Mouse (Mus musculus) midbrain, embryonic 10.5 days (tissue): ENCODE data around the gene Pcsk5. TPM values are rescaled to one million over a fixed set of nuclear protein-coding genes. Genes with fewer than 3 reads are reported as not detected.

Experiments
- DNase-seq: peaks from one replicate; pipeline ENCODE4 v3.0.0-alpha.2; 2017; ENCODE audit warnings: low spot score
- H3K27ac ChIP-seq: fragments of 300-500 bp; sonication (generic); replicated peaks from 2 replicates; pipeline ENCODE4 v1.5.1; 2016; ENCODE audit warnings: mild to moderate bottlenecking
- H3K27me3 ChIP-seq: fragments of 300-500 bp; sonication (generic); 2 replicates; pipeline ENCODE4 v1.6.1; 2016; ENCODE audit warnings: low read depth, mild to moderate bottlenecking; ENCODE audit not compliant: poor library complexity, severe bottlenecking
- H3K36me3 ChIP-seq: fragments of 300-500 bp; sonication (generic); 2 replicates; pipeline ENCODE4 v1.6.1; 2016; ENCODE audit warnings: mild to moderate bottlenecking, moderate library complexity
- H3K4me1 ChIP-seq: fragments of 300-500 bp; sonication (generic); 2 replicates; pipeline ENCODE4 v1.6.1; 2016
- H3K4me3 ChIP-seq: fragments of 300-500 bp; sonication (generic); 2 replicates; pipeline ENCODE4 v1.5.1; 2016; ENCODE audit warnings: mild to moderate bottlenecking, moderate library complexity
- H3K9me3 ChIP-seq: fragments of 300-500 bp; sonication (generic); replicated peaks from 2 replicates; pipeline ENCODE4 v1.6.1; 2016; ENCODE audit warnings: mild to moderate bottlenecking
- WGBS: fragments of 180-500 bp; shearing (Covaris S2); methylation state at CpG from one replicate; pipeline ENCODE4 v1.1.7; 2016; 5-methylcytosine and 5-hydroxymethylcytosine counted together
- polyA plus RNA-seq: library from polyadenylated mRNA; unstranded; fragments of >200 nt; fragmentation: Nextera tagmentation; extraction: Ambion mirVana; gene quantifications from 2 replicates; pipeline ENCODE4 v1.2.1, GENCODE M21; 2016

Pcsk5 gene
- polyA plus RNA-seq, 1 experiment from 2014 or later = 6.6 TPM

GRCm38 (mm10) chr19:17410465-17411065 lies 426.9 kb downstream of the Pcsk5 start:
- Histone ChIP-seq H3K4me3 (no peak overlapping the region), H3K27ac (no peak overlapping the region), H3K9me3 (peaks cover 9% of the 10 kb centered on the region), H3K4me1 (no peaks in the 10 kb centered on the region), H3K36me3 (no peaks in the 10 kb centered on the region), H3K27me3 (no peaks in the 10 kb centered on the region)
- no peak for DNase-seq
- 87% methylated on average over 5 of the region's 5 CpGs for WGBS

GRCm38 (mm10) chr19:17409351-17409750 lies 428.1 kb downstream of the Pcsk5 start:
- no peak overlapping the region for H3K27ac ChIP-seq
- peaks cover 9% of the 10 kb centered on the region for H3K9me3 ChIP-seq
- DNase-seq = no peak
- no peak overlapping the region for H3K4me3 ChIP-seq
- H3K36me3 ChIP-seq = no peaks in the 10 kb centered on the region
- no peaks in the 10 kb centered on the region for H3K27me3 ChIP-seq
- WGBS = 78% methylated on average over 3 of the region's 3 CpGs
- H3K4me1 ChIP-seq = no peaks in the 10 kb centered on the region

DNA sequence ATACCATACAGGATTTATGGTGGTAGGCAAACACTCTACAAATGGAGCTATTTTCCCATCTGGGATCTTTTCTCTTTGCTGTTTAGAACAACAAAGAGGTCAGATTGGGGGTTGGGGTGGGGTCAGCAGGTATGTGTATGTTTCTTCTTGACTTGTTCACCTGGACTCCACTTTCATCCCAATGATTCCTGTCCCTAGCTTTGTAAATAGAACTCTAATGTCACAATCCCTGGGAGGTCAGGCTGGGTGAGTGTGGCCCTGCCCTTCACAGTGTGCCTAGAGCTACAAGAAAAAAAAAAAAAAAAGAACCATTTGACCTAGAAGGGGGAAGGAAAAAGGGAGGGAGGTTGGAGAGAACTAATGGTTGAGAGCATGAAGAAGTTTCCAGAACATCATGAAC lies 428.8 kb downstream of the Pcsk5 start:
- Histone ChIP-seq H3K4me3 (no peak overlapping the region), H3K36me3 (no peaks in the 10 kb centered on the region), H3K4me1 (no peaks in the 10 kb centered on the region), H3K9me3 (peaks cover 9% of the 10 kb centered on the region), H3K27me3 (no peaks in the 10 kb centered on the region), H3K27ac (no peak overlapping the region)
- no peak for DNase-seq

- 94% methylated on average over 5 of the region's 5 CpGs for WGBS
- Histone ChIP-seq H3K9me3 (peaks cover 9% of the 10 kb centered on the region), H3K27me3 (no peaks in the 10 kb centered on the region), H3K4me1 (no peaks in the 10 kb centered on the region), H3K27ac (no peak overlapping the region), H3K36me3 (no peaks in the 10 kb centered on the region), H3K4me3 (no peak overlapping the region)
- no peak for DNase-seq
Observed at GRCm38 (mm10) chr19:17406823-17407222, 430.6 kb downstream of the Pcsk5 start.

DNA sequence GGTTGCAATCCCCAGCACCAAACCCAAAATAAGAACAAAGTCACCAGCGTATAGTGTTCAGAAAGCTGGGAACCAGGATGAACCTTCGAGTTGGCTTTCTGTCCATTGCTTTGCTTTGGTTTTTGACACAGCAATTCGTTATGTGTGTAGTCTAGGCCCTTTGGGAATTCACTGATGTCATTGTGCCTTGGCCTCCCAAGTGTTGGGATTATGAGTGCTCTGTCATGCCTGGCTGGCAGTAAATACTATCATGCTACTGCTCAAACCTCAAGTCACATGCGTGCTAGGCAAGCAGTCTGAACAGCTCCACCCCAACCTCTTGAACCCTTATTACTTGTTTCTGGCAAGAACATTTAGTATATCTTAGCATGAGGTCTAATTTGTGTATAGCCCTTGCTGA lies 434.3 kb downstream of the Pcsk5 start:
- WGBS = 86% methylated on average over 4 of the region's 4 CpGs

GRCm38 (mm10) chr19:17400571-17400970 lies 436.9 kb downstream of the Pcsk5 start:
- H3K9me3 ChIP-seq = no peaks in the 10 kb centered on the region
- H3K27me3 ChIP-seq = no peaks in the 10 kb centered on the region
- 89% methylated on average over 4 of the region's 4 CpGs for WGBS
- no peak for DNase-seq
- H3K4me3 ChIP-seq = no peak overlapping the region
- H3K27ac ChIP-seq = no peak overlapping the region
- H3K4me1 ChIP-seq = no peaks in the 10 kb centered on the region
- H3K36me3 ChIP-seq = peaks cover 42% of the 10 kb centered on the region

More for the DNA sequence above, 434.3 kb downstream of the Pcsk5 start:
- Histone ChIP-seq H3K27me3 (no peaks in the 10 kb centered on the region), H3K4me3 (no peak overlapping the region), H3K27ac (no peak overlapping the region), H3K4me1 (no peaks in the 10 kb centered on the region), H3K36me3 (peaks cover 26% of the 10 kb centered on the region), H3K9me3 (peaks cover 9% of the 10 kb centered on the region)
- no peak for DNase-seq

GRCm38 (mm10) chr19:17399965-17400364 lies 437.5 kb downstream of the Pcsk5 start:
- H3K27me3 ChIP-seq = no peaks in the 10 kb centered on the region
- H3K9me3 ChIP-seq = no peaks in the 10 kb centered on the region
- H3K4me3 ChIP-seq = no peak overlapping the region
- H3K4me1 ChIP-seq = peaks cover 3% of the 10 kb centered on the region
- H3K27ac ChIP-seq = no peak overlapping the region
- peaks cover 42% of the 10 kb centered on the region for H3K36me3 ChIP-seq
- 93% methylated on average over 4 of the region's 4 CpGs for WGBS
- no peak for DNase-seq

DNA sequence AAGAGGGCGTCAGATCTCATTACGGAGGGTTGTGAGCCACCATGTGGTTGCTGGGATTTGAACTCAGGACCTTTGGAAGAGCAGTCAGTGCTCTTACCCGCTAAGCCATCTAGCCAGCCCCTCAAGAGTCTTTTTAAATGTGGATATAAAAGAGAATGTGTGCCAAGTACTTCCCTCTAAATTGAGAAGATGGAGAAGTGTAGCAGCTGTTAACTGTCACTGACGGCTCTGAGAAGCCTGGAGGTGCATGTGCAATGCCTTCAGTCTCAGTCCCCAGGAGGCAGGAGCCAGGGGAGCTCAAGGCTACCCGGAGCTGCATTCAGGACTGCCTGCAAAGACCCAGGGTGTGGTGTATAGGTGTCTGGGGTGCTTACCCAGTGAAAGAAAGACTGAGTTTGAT lies 439.5 kb downstream of the Pcsk5 start:
- Histone ChIP-seq H3K4me1 (peaks cover 11% of the 10 kb centered on the region), H3K36me3 (peaks cover 42% of the 10 kb centered on the region)
- 81% methylated on average over 5 of the region's 5 CpGs for WGBS

GRCm38 (mm10) chr19:17396802-17397201 lies 440.6 kb downstream of the Pcsk5 start:
- H3K27ac ChIP-seq = no peak overlapping the region

More for the DNA sequence above, 439.5 kb downstream of the Pcsk5 start:
- Histone ChIP-seq H3K9me3 (no peaks in the 10 kb centered on the region), H3K27ac (no peak overlapping the region), H3K27me3 (peaks cover 7% of the 10 kb centered on the region), H3K4me3 (no peak overlapping the region)
- no peak for DNase-seq

DNA sequence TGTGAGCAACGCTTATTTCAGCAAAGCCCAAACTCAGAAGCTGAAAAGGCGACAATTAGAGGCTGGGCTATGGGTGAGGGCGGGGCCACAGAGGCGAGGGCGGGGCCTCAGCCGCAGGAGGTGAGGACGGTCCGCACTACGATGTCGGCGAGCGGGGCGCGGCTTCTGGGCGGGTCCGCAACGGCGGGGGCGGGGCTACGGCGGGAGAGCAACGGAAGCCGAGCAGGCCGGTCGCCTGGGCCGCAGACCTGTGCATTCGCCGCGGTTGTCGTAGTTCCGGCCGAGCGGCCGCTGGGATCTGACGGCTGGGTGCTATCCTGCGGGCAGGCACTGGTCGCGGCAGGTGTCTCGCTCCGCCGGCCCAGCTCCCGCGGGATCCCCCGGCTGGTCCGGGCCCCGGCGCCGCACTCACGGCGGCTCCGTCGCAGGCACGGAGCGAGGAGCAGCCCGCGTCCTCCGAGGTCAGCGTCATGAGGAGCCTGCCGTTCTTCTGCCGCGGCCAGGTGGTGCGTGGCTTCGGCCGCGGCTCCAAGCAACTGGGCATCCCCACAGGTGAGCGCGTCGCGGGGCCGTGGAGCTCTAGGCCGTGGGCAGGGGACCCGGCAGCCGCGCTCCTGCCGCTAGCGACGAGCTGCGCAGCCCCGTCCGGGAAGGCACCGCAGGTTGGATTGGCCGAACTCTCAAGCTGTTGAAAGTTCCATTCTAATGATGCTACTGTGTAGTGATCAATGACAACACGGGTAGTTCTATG lies 443.4 kb downstream of the Pcsk5 start, which contains the start of gene Rfk:
Rfk (plus strand) TSS at position 203 of the 751 bp plus-strand sequence.
- Histone ChIP-seq H3K4me3 (peak within 1 kb of the TSS; percentile 73), H3K36me3 (peaks cover 24% of the 10 kb centered on the region), H3K27me3 (peaks cover 42% of the 10 kb centered on the region), H3K4me1 (peaks cover 11% of the 10 kb centered on the region), H3K27ac (peak within 1 kb of the TSS; percentile 86), H3K9me3 (no peaks in the 10 kb centered on the region)
- DNase-seq = peak; percentile 92
- under 1% methylated on average over 83 of the region's 83 CpGs for WGBS

More at GRCm38 (mm10) chr19:17396802-17397201, 440.6 kb downstream of the Pcsk5 start:
- no peaks in the 10 kb centered on the region for H3K9me3 ChIP-seq
- no peak overlapping the region for H3K4me3 ChIP-seq
- H3K4me1 ChIP-seq = peaks cover 11% of the 10 kb centered on the region
- peaks cover 18% of the 10 kb centered on the region for H3K27me3 ChIP-seq
- 94% methylated on average over 4 of the region's 4 CpGs for WGBS
- no peak for DNase-seq
- peaks cover 42% of the 10 kb centered on the region for H3K36me3 ChIP-seq

DNA sequence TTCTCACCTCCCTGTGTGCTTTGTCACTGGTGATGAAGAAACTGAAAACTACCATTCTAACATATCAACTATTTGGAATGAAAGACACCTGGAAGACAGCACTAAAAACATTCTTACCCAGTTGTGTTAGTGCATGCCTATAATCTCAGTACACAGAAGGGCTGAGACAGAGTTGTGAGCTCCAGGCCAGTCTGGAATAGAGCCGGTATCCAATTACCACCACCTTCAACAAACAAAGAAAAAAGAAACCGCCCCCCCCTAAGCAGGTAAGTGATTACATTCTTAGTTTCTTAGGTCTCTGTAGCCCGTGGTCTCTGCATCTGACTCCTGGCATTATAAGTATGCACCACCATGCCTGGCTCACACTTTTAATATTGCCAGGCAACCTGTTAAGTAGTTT lies 444.6 kb downstream of the Pcsk5 start:
- peaks cover 13% of the 10 kb centered on the region; the same call in 1 of the 2 replicates for H3K36me3 ChIP-seq
- no peak for DNase-seq
- H3K9me3 ChIP-seq = no peaks in the 10 kb centered on the region
- peaks cover 44% of the 10 kb centered on the region for H3K27me3 ChIP-seq
- no peak overlapping the region for H3K27ac ChIP-seq
- 0 out of 2 replicates have a peak overlapping the region, but pooled peaks have one; percentile 73 for H3K4me3 ChIP-seq
- 21% methylated on average over 3 of the region's 3 CpGs for WGBS
- peaks cover 11% of the 10 kb centered on the region for H3K4me1 ChIP-seq

GRCm38 (mm10) chr19:17388404-17388803 lies 449.0 kb downstream of the Pcsk5 start:
- no peak overlapping the region for H3K4me3 ChIP-seq
- H3K4me1 ChIP-seq = peaks cover 11% of the 10 kb centered on the region
- 31% methylated on average over 2 of the region's 2 CpGs for WGBS
- H3K27me3 ChIP-seq = peaks cover 65% of the 10 kb centered on the region
- H3K27ac ChIP-seq = no peak overlapping the region
- no peak for DNase-seq
- H3K9me3 ChIP-seq = no peaks in the 10 kb centered on the region
- no peaks in the 10 kb centered on the region for H3K36me3 ChIP-seq

GRCm38 (mm10) chr19:17386424-17386823 lies 451.0 kb downstream of the Pcsk5 start:
- H3K36me3 ChIP-seq = no peaks in the 10 kb centered on the region
- H3K27ac ChIP-seq = no peak overlapping the region
- peak; percentile 26 for DNase-seq
- no peak overlapping the region for H3K4me3 ChIP-seq
- no peaks in the 10 kb centered on the region for H3K9me3 ChIP-seq
- peaks cover 60% of the 10 kb centered on the region for H3K27me3 ChIP-seq
- 43% methylated on average over 6 of the region's 6 CpGs for WGBS
- peaks cover 9% of the 10 kb centered on the region for H3K4me1 ChIP-seq
